Mouse (Mus musculus) E14TG2a.4 (cell line): ENCODE measurements at regions not wholly inside any gene's neighbourhood (a gene's known extent, or its start where the extent isn't known, plus 50 kb on each side); places are given as distances from the start of the nearest gene placed in this dataset.

ENCODE experiments used
- CTCF ChIP-seq: conservative IDR thresholded peaks from 2 replicates; pipeline ENCODE4 v1.5.1; 2014; ENCODE audit warnings: low read length
- NANOG ChIP-seq: IDR thresholded peaks from 2 replicates; pipeline ENCODE4 v1.6.1; 2014; ENCODE audit warnings: borderline replicate concordance, low read length, mixed read lengths

GRCm38 (mm10) chr5:116886181-116887136, 229.5 kb downstream of the Suds3 start:
- TF ChIP-seq CTCF (no peak), NANOG (no peak)
